Mouse (Mus musculus) liver, embryonic 14.5 days (tissue): Measurements from ENCODE around the gene Cfap45.

Source experiments
- CTCF ChIP-seq: IDR thresholded peaks from 2 replicates; pipeline ENCODE4 v1.5.1; 2016; ENCODE audit warnings: antibody characterized with exemption, low read depth, control low read depth
- EP300 ChIP-seq: IDR thresholded peaks from 2 replicates; pipeline ENCODE4 v1.6.1; 2016; ENCODE audit warnings: antibody characterized with exemption, low read depth

- TF ChIP-seq CTCF (no peak), EP300 (no peak)
Measured at GRCm38 (mm10) chr1:172514213-172514529, 6.4 kb upstream of the Cfap45 start.
